Mouse (Mus musculus) bone marrow macrophage, adult 2 months (primary cell): Measurements from ENCODE around the gene Pls1. TPM values are rescaled to one million over a fixed set of nuclear protein-coding genes. Genes with fewer than 3 reads are reported as not detected.

Source experiments
- H3K27ac ChIP-seq: 2 replicates; pipeline ENCODE4 v1.5.1; 2012; ENCODE audit warnings: low read depth, low read length; ENCODE audit not compliant: insufficient read depth
- H3K4me1 ChIP-seq: 2 replicates; pipeline ENCODE4 v1.6.1; 2012; ENCODE audit warnings: low read length; ENCODE audit not compliant: control insufficient read depth, insufficient read depth
- H3K4me3 ChIP-seq: 2 replicates; pipeline ENCODE4 v1.5.1; 2012; ENCODE audit warnings: mild to moderate bottlenecking, low read length, moderate library complexity; ENCODE audit not compliant: insufficient read depth
- CTCF ChIP-seq: IDR thresholded peaks from 2 replicates; pipeline ENCODE4 v1.5.1; 2012; ENCODE audit warnings: low read depth, mild to moderate bottlenecking, low read length, moderate library complexity
- POLR2A ChIP-seq: IDR thresholded peaks from 2 replicates; pipeline ENCODE4 v1.6.1; 2012; ENCODE audit warnings: mild to moderate bottlenecking, low read depth, low read length, borderline replicate concordance
- polyA plus RNA-seq: library from polyadenylated mRNA; stranded (reverse); fragments of >200 nt; gene quantifications from 2 replicates; pipeline ENCODE4 v1.2.4, GENCODE M21; 2012; ENCODE audit not compliant: missing spikeins, insufficient read depth, insufficient read length

Pls1 gene
- polyA plus RNA-seq, 1 experiment, result not detected

- Histone ChIP-seq H3K27ac (no peak overlapping the region), H3K4me3 (no peak overlapping the region), H3K4me1 (no peaks in the 10 kb centered on the region)
- no peak for TF ChIP-seq CTCF
- no peak for TF ChIP-seq POLR2A
Observed at GRCm38 (mm10) chr9:95771671-95772070, 73.4 kb downstream of the Pls1 start.

- Histone ChIP-seq H3K4me1 (no peaks in the 10 kb centered on the region), H3K4me3 (no peak overlapping the region), H3K27ac (no peak overlapping the region)
- TF ChIP-seq CTCF, result no peak
- no peak for TF ChIP-seq POLR2A
Observed at GRCm38 (mm10) chr9:95763218-95763617, 81.9 kb downstream of the Pls1 start.

GRCm38 (mm10) chr9:95762228-95762627, 82.9 kb downstream of the Pls1 start:
- TF ChIP-seq CTCF (no peak), POLR2A (no peak)
- Histone ChIP-seq H3K4me3 (no peak overlapping the region), H3K27ac (no peak overlapping the region), H3K4me1 (no peaks in the 10 kb centered on the region)

- no peak overlapping the region for H3K4me3 ChIP-seq
- TF ChIP-seq CTCF (no peak), POLR2A (no peak)
- no peak overlapping the region for H3K27ac ChIP-seq
- H3K4me1 ChIP-seq, result no peaks in the 10 kb centered on the region
Observed at GRCm38 (mm10) chr9:95761381-95761780, 83.7 kb downstream of the Pls1 start.

- Histone ChIP-seq H3K4me1 (no peaks in the 10 kb centered on the region), H3K27ac (no peak overlapping the region), H3K4me3 (no peak overlapping the region)
- no peak for TF ChIP-seq CTCF
- TF ChIP-seq POLR2A, result no peak
Observed at GRCm38 (mm10) chr9:95750746-95751145, 94.4 kb downstream of the Pls1 start.

GRCm38 (mm10) chr9:95750037-95750511, 95.0 kb downstream of the Pls1 start, which contains the start of gene Trpc1:
Trpc1 (minus strand) TSS chr9:95750375.
- Histone ChIP-seq H3K4me1 (no peaks in the 10 kb centered on the region), H3K4me3 (peak within 1 kb of the TSS; percentile 59), H3K27ac (no peak within 1 kb of the TSS)
- TF ChIP-seq POLR2A (no peak), CTCF (no peak)

- H3K4me3 ChIP-seq, result peak overlapping the region; percentile 59
- H3K27ac ChIP-seq, result no peak overlapping the region
- no peaks in the 10 kb centered on the region for H3K4me1 ChIP-seq
- TF ChIP-seq POLR2A, result no peak
- no peak for TF ChIP-seq CTCF
Observed at GRCm38 (mm10) chr9:95749461-95749928, 95.6 kb downstream of the Pls1 start.

GRCm38 (mm10) chr9:95747298-95747697, 97.8 kb downstream of the Pls1 start:
- Histone ChIP-seq H3K4me1 (no peaks in the 10 kb centered on the region), H3K4me3 (no peak overlapping the region), H3K27ac (no peak overlapping the region)
- TF ChIP-seq CTCF, result no peak
- TF ChIP-seq POLR2A, result no peak

- H3K27ac ChIP-seq, result no peak overlapping the region
- TF ChIP-seq CTCF (no peak), POLR2A (no peak)
Observed at GRCm38 (mm10) chr9:95744845-95745613, 100.1 kb downstream of the Pls1 start.

GRCm38 (mm10) chr9:95736238-95736637, 108.9 kb downstream of the Pls1 start:
- Histone ChIP-seq H3K4me3 (no peak overlapping the region), H3K4me1 (no peaks in the 10 kb centered on the region), H3K27ac (no peak overlapping the region)
- TF ChIP-seq CTCF (no peak), POLR2A (no peak)

More at GRCm38 (mm10) chr9:95744845-95745613, 100.1 kb downstream of the Pls1 start:
- Histone ChIP-seq H3K4me3 (no peak overlapping the region), H3K4me1 (no peaks in the 10 kb centered on the region)
